Mouse (Mus musculus): ENCODE results near the gene Hgfac.

Hgfac gene

GRCm38 (mm10) chr5:35041268-35041829 lies at the start of gene Hgfac:
TSS of gene Hgfac (plus strand) at chr5:35041509.
- no peak for DNase-seq

GRCm38 (mm10) chr5:34998754-34999153 lies 42.6 kb upstream of the Hgfac start:
- DNase-seq = no peak

GRCm38 (mm10) chr5:34999281-34999680 lies 42.0 kb upstream of the Hgfac start:
- no peak for DNase-seq

GRCm38 (mm10) chr5:35000323-35000722 lies 41.0 kb upstream of the Hgfac start:
- no peak for DNase-seq

GRCm38 (mm10) chr5:35001144-35001543 lies 40.2 kb upstream of the Hgfac start:
- no peak for DNase-seq

- DNase-seq = no peak
Observed at GRCm38 (mm10) chr5:35003611-35004162, 37.6 kb upstream of the Hgfac start.

- DNase-seq = no peak
Observed at GRCm38 (mm10) chr5:35004769-35005168, 36.5 kb upstream of the Hgfac start.

GRCm38 (mm10) chr5:35005659-35006058 lies 35.6 kb upstream of the Hgfac start:
- no peak for DNase-seq

GRCm38 (mm10) chr5:35006599-35006998 lies 34.7 kb upstream of the Hgfac start:
- no peak for DNase-seq

- DNase-seq = no peak
Observed at GRCm38 (mm10) chr5:35009163-35009562, 32.1 kb upstream of the Hgfac start.

- DNase-seq = no peak
Observed at GRCm38 (mm10) chr5:35010656-35011055, 30.7 kb upstream of the Hgfac start.

GRCm38 (mm10) chr5:35011156-35011923 lies 30.0 kb upstream of the Hgfac start:
- DNase-seq = no peak

- no peak for DNase-seq
Observed at GRCm38 (mm10) chr5:35014036-35014435, 27.3 kb upstream of the Hgfac start.

- DNase-seq = no peak
Observed at GRCm38 (mm10) chr5:35019673-35020300, 21.5 kb upstream of the Hgfac start.

- DNase-seq = no peak
Observed at GRCm38 (mm10) chr5:35020410-35021241, 20.7 kb upstream of the Hgfac start.

- DNase-seq = peak; percentile 52 to 69
Observed at GRCm38 (mm10) chr5:35024975-35025374, 16.3 kb upstream of the Hgfac start.

GRCm38 (mm10) chr5:35029303-35029702 lies 12.0 kb upstream of the Hgfac start:
- no peak for DNase-seq

GRCm38 (mm10) chr5:35029755-35030154 lies 11.6 kb upstream of the Hgfac start:
- no peak for DNase-seq

- no peak for DNase-seq
Observed at GRCm38 (mm10) chr5:35033068-35033467, 8.2 kb upstream of the Hgfac start.

- no peak for DNase-seq
Observed at GRCm38 (mm10) chr5:35033619-35034018, 7.7 kb upstream of the Hgfac start.

- DNase-seq = no peak
Observed at GRCm38 (mm10) chr5:35035141-35035540, 6.2 kb upstream of the Hgfac start.

- no peak for DNase-seq
Observed at GRCm38 (mm10) chr5:35035795-35036194, 5.5 kb upstream of the Hgfac start.

GRCm38 (mm10) chr5:35037438-35037837 lies 3.9 kb upstream of the Hgfac start:
- DNase-seq = no peak
